Mouse (Mus musculus) liver, embryonic 14.5 days (tissue): Measurements from ENCODE around the gene Spata2.

ENCODE experiments used
- CTCF ChIP-seq: IDR thresholded peaks from 2 replicates; pipeline ENCODE4 v1.5.1; 2016; ENCODE audit warnings: antibody characterized with exemption, low read depth, control low read depth
- EP300 ChIP-seq: IDR thresholded peaks from 2 replicates; pipeline ENCODE4 v1.6.1; 2016; ENCODE audit warnings: antibody characterized with exemption, low read depth

DNA sequence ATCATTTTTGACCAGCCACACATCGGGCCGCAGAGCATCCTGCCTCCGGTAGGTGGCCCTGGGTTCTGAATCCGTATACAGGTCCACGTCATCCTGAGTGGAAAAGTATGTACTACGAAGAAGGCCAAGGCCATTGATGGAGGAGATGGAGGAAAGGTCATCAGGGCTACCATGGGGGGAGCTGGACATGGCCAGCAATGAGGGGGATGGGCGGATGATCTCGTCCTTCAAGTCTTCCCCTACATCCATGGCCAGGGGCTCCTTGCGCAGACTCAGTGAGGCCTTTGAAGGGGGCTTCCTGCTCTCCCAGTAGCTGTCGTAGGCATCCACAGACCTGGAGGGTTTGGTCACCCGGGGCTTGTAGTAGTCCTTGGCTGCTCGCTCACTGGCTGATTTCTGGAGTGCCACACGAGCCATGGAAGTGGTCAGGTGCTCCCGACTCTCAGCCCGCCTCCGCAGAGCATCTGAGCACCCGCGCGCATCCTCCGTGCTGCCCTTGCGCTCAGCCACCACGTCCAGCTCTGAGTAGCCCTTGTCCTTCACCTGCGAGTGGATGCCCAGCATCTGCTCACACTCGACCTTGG, 8.8 kb downstream of the Spata2 start:
- TF ChIP-seq EP300 (no peak), CTCF (no peak)
